Mouse (Mus musculus): ENCODE data around the gene Grin2b. TPM values are rescaled to one million over a fixed set of nuclear protein-coding genes. Genes with fewer than 3 reads are reported as not detected.

The Grin2b gene
- polyA plus RNA-seq, 1 experiment from 2014 or later: 0.04 TPM

- no peaks in the 10 kb centered on the region for H3K36me3 ChIP-seq (ENCODE audit: control insufficient read depth, insufficient read depth, low read length)
- H3K27me3 ChIP-seq (replicated peaks; ENCODE audit: control insufficient read depth, insufficient read depth, low read length): peaks cover 34% of the 10 kb centered on the region
- no peak overlapping the region for H3K4me2 ChIP-seq
- no peak for DNase-seq (ENCODE audit: low spot score)
- WGBS: 77% methylated on average over 5 of the region's 5 CpGs
- H3K4me1 ChIP-seq (replicated peaks; ENCODE audit: control insufficient read depth, insufficient read depth, low read length): no peaks in the 10 kb centered on the region
- no peak for ATAC-seq (replicated peaks; ENCODE audit: low FRiP score)
- no peak overlapping the region for H3K9ac ChIP-seq (ENCODE audit: low read depth, low read length)
- no peak overlapping the region for H3K27ac ChIP-seq (ENCODE audit: low read depth, low read length)
- no peak overlapping the region for H3K4me3 ChIP-seq (ENCODE audit: low read depth, low read length)
- no peaks in the 10 kb centered on the region for H3K9me3 ChIP-seq (ENCODE audit: control insufficient read depth, low read length)
Measured at GRCm38 (mm10) chr6:136170381-136170780, 2.9 kb downstream of the Grin2b start.

- H3K4me2 ChIP-seq: no peak overlapping the region
- no peak overlapping the region for H3K9ac ChIP-seq (ENCODE audit: low read depth, low read length)
- no peaks in the 10 kb centered on the region for H3K36me3 ChIP-seq (ENCODE audit: control insufficient read depth, insufficient read depth, low read length)
- H3K27me3 ChIP-seq (replicated peaks; ENCODE audit: control insufficient read depth, insufficient read depth, low read length): peaks cover 19% of the 10 kb centered on the region
- ATAC-seq (replicated peaks; ENCODE audit: low FRiP score) (no peak), DNase-seq (ENCODE audit: low spot score) (no peak)
- H3K4me1 ChIP-seq (replicated peaks; ENCODE audit: control insufficient read depth, insufficient read depth, low read length): no peaks in the 10 kb centered on the region
- H3K9me3 ChIP-seq (ENCODE audit: control insufficient read depth, low read length): no peaks in the 10 kb centered on the region
- 74% methylated on average over 5 of the region's 5 CpGs for WGBS
- no peak overlapping the region for H3K27ac ChIP-seq (ENCODE audit: low read depth, low read length)
- H3K4me3 ChIP-seq (ENCODE audit: low read depth, low read length): no peak overlapping the region
Measured at GRCm38 (mm10) chr6:136167361-136167760, 6.0 kb downstream of the Grin2b start.

- Histone ChIP-seq H3K4me3 (ENCODE audit: low read depth, low read length) (no peak overlapping the region), H3K4me2 (no peak overlapping the region), H3K4me1 (replicated peaks; ENCODE audit: control insufficient read depth, insufficient read depth, low read length) (no peaks in the 10 kb centered on the region), H3K27ac (ENCODE audit: low read depth, low read length) (no peak overlapping the region), H3K27me3 (replicated peaks; ENCODE audit: control insufficient read depth, insufficient read depth, low read length) (peaks cover 1% of the 10 kb centered on the region; the same call in 1 of the 2 replicates), H3K9me3 (ENCODE audit: control insufficient read depth, low read length) (no peaks in the 10 kb centered on the region), H3K9ac (ENCODE audit: low read depth, low read length) (no peak overlapping the region), H3K36me3 (ENCODE audit: control insufficient read depth, insufficient read depth, low read length) (no peaks in the 10 kb centered on the region)
- no peak for DNase-seq (ENCODE audit: low spot score)
- no peak for ATAC-seq (replicated peaks; ENCODE audit: low FRiP score)
- WGBS: 77% methylated on average over 9 of the region's 9 CpGs
Measured at GRCm38 (mm10) chr6:136165443-136166077, 7.8 kb downstream of the Grin2b start.

- H3K4me3 ChIP-seq (ENCODE audit: low read depth, low read length): no peak overlapping the region
- no peak for DNase-seq (ENCODE audit: low spot score)
- ATAC-seq (replicated peaks; ENCODE audit: low FRiP score): no peak
Measured at GRCm38 (mm10) chr6:136162090-136162489, 11.2 kb downstream of the Grin2b start.

GRCm38 (mm10) chr6:136153444-136153843 lies 19.9 kb downstream of the Grin2b start:
- H3K4me1 ChIP-seq (replicated peaks; ENCODE audit: control insufficient read depth, insufficient read depth, low read length): no peaks in the 10 kb centered on the region
- H3K9ac ChIP-seq (ENCODE audit: low read depth, low read length): no peak overlapping the region
- no peak overlapping the region for H3K27ac ChIP-seq (ENCODE audit: low read depth, low read length)
- WGBS: 76% methylated on average over 9 of the region's 9 CpGs
- H3K4me2 ChIP-seq: no peak overlapping the region
- H3K4me3 ChIP-seq (ENCODE audit: low read depth, low read length): no peak overlapping the region
- H3K27me3 ChIP-seq (replicated peaks; ENCODE audit: control insufficient read depth, insufficient read depth, low read length): no peaks in the 10 kb centered on the region
- H3K36me3 ChIP-seq (ENCODE audit: control insufficient read depth, insufficient read depth, low read length): no peaks in the 10 kb centered on the region
- H3K9me3 ChIP-seq (ENCODE audit: control insufficient read depth, low read length): no peaks in the 10 kb centered on the region
- ATAC-seq (replicated peaks; ENCODE audit: low FRiP score) (no peak), DNase-seq (ENCODE audit: low spot score) (no peak)

More at GRCm38 (mm10) chr6:136162090-136162489, 11.2 kb downstream of the Grin2b start:
- WGBS: 81% methylated on average over 11 of the region's 11 CpGs
- Histone ChIP-seq H3K36me3 (ENCODE audit: control insufficient read depth, insufficient read depth, low read length) (no peaks in the 10 kb centered on the region), H3K9me3 (ENCODE audit: control insufficient read depth, low read length) (no peaks in the 10 kb centered on the region), H3K9ac (ENCODE audit: low read depth, low read length) (no peak overlapping the region), H3K27me3 (replicated peaks; ENCODE audit: control insufficient read depth, insufficient read depth, low read length) (no peaks in the 10 kb centered on the region), H3K4me1 (replicated peaks; ENCODE audit: control insufficient read depth, insufficient read depth, low read length) (no peaks in the 10 kb centered on the region), H3K27ac (ENCODE audit: low read depth, low read length) (no peak overlapping the region), H3K4me2 (no peak overlapping the region)

- DNase-seq (ENCODE audit: low spot score) (no peak), ATAC-seq (replicated peaks; ENCODE audit: low FRiP score) (no peak)
- no peak overlapping the region for H3K4me3 ChIP-seq (ENCODE audit: low read depth, low read length)
- no peaks in the 10 kb centered on the region for H3K4me1 ChIP-seq (replicated peaks; ENCODE audit: control insufficient read depth, insufficient read depth, low read length)
- H3K36me3 ChIP-seq (ENCODE audit: control insufficient read depth, insufficient read depth, low read length): no peaks in the 10 kb centered on the region
- 49% methylated on average over 5 of the region's 6 CpGs for WGBS
- no peak overlapping the region for H3K9ac ChIP-seq (ENCODE audit: low read depth, low read length)
- no peaks in the 10 kb centered on the region for H3K27me3 ChIP-seq (replicated peaks; ENCODE audit: control insufficient read depth, insufficient read depth, low read length)
- H3K9me3 ChIP-seq (ENCODE audit: control insufficient read depth, low read length): no peaks in the 10 kb centered on the region
- no peak overlapping the region for H3K27ac ChIP-seq (ENCODE audit: low read depth, low read length)
- H3K4me2 ChIP-seq: no peak overlapping the region
Measured at GRCm38 (mm10) chr6:136150064-136150463, 23.2 kb downstream of the Grin2b start.

GRCm38 (mm10) chr6:136139967-136140366 lies 33.3 kb downstream of the Grin2b start:
- Histone ChIP-seq H3K4me1 (replicated peaks; ENCODE audit: control insufficient read depth, insufficient read depth, low read length) (no peaks in the 10 kb centered on the region), H3K4me2 (no peak overlapping the region), H3K4me3 (ENCODE audit: low read depth, low read length) (no peak overlapping the region), H3K36me3 (ENCODE audit: control insufficient read depth, insufficient read depth, low read length) (no peaks in the 10 kb centered on the region), H3K27me3 (replicated peaks; ENCODE audit: control insufficient read depth, insufficient read depth, low read length) (no peaks in the 10 kb centered on the region), H3K27ac (ENCODE audit: low read depth, low read length) (no peak overlapping the region), H3K9me3 (ENCODE audit: control insufficient read depth, low read length) (no peaks in the 10 kb centered on the region), H3K9ac (ENCODE audit: low read depth, low read length) (no peak overlapping the region)
- 83% methylated on average over 6 of the region's 6 CpGs for WGBS
- no peak for ATAC-seq (replicated peaks; ENCODE audit: low FRiP score)
- no peak for DNase-seq (ENCODE audit: low spot score)

GRCm38 (mm10) chr6:136130456-136130855 lies 42.9 kb downstream of the Grin2b start:
- H3K36me3 ChIP-seq (ENCODE audit: control insufficient read depth, insufficient read depth, low read length): no peaks in the 10 kb centered on the region
- ATAC-seq (replicated peaks; ENCODE audit: low FRiP score): no peak

GRCm38 (mm10) chr6:136122593-136122992 lies 50.7 kb downstream of the Grin2b start:
- Histone ChIP-seq H3K4me3 (ENCODE audit: low read depth, low read length) (no peak overlapping the region), H3K4me1 (replicated peaks; ENCODE audit: control insufficient read depth, insufficient read depth, low read length) (no peaks in the 10 kb centered on the region), H3K9me3 (ENCODE audit: control insufficient read depth, low read length) (no peaks in the 10 kb centered on the region), H3K4me2 (no peak overlapping the region), H3K36me3 (ENCODE audit: control insufficient read depth, insufficient read depth, low read length) (no peaks in the 10 kb centered on the region), H3K9ac (ENCODE audit: low read depth, low read length) (no peak overlapping the region), H3K27ac (ENCODE audit: low read depth, low read length) (no peak overlapping the region), H3K27me3 (replicated peaks; ENCODE audit: control insufficient read depth, insufficient read depth, low read length) (no peaks in the 10 kb centered on the region)
- 76% methylated on average over 3 of the region's 3 CpGs for WGBS
- DNase-seq (ENCODE audit: low spot score) (no peak), ATAC-seq (replicated peaks; ENCODE audit: low FRiP score) (no peak)

More at GRCm38 (mm10) chr6:136130456-136130855, 42.9 kb downstream of the Grin2b start:
- Histone ChIP-seq H3K27me3 (replicated peaks; ENCODE audit: control insufficient read depth, insufficient read depth, low read length) (no peaks in the 10 kb centered on the region), H3K4me1 (replicated peaks; ENCODE audit: control insufficient read depth, insufficient read depth, low read length) (no peaks in the 10 kb centered on the region), H3K4me2 (no peak overlapping the region), H3K9me3 (ENCODE audit: control insufficient read depth, low read length) (no peaks in the 10 kb centered on the region), H3K9ac (ENCODE audit: low read depth, low read length) (no peak overlapping the region), H3K27ac (ENCODE audit: low read depth, low read length) (no peak overlapping the region), H3K4me3 (ENCODE audit: low read depth, low read length) (no peak overlapping the region)
- no peak for DNase-seq (ENCODE audit: low spot score)
- WGBS: 35% methylated on average over 10 of the region's 10 CpGs
